Mouse (Mus musculus) Patski (cell line): ENCODE measurements around the gene Elmo1. TPM values are rescaled to one million over a fixed set of nuclear protein-coding genes. Genes with fewer than 3 reads are reported as not detected.

Experiments used
- ATAC-seq: fragments of 100-300 bp; one replicate; pipeline ENCODE4 v1.8.0; 2021
- CTCF ChIA-PET: fragments of 350-600 bp; sonication (Branson Sonifier 250); formaldehyde crosslinking; loops from one replicate; lab custom pipeline; 2022; ENCODE audit warnings: inconsistent platforms; lab: Charles Lee
- POLR2A ChIA-PET: fragments of 350-600 bp; sonication (Branson Sonifier 250); formaldehyde crosslinking; loops from one replicate; lab custom pipeline; 2022; ENCODE audit warnings: antibody characterized with exemption, inconsistent platforms; lab: Charles Lee
- DNase-seq: peaks from one replicate; pipeline ENCODE4 v3.0.0-alpha.2; 2011; ENCODE audit warnings: low read depth, low spot score
- H3K27me3 ChIP-seq: fragments of 371-371 bp; one replicate; pipeline ENCODE4 v1.5.1; 2021
- CTCF ChIP-seq: fragments of 100-300 bp; IDR thresholded peaks from one replicate; pipeline ENCODE4 v1.5.1; 2021
- in situ Hi-C: fragments of 300-500 bp; cut with MboI; formaldehyde crosslinking; loops from 3 replicates; pipeline ENCODE4 v1.11.1; 2018; ENCODE audit warnings: low pct_unique_long_range_greater_than_20kb, mixed read lengths
- polyA plus RNA-seq: library from polyadenylated mRNA; unstranded; gene quantifications from one replicate; pipeline ENCODE4 v1.2.3, GENCODE M21; 2021

Elmo1 gene
- polyA plus RNA-seq, 1 experiment from 2014 or later, result 0.08 TPM

- DNase-seq, result no peak
- H3K27me3 ChIP-seq, result no peaks in the 10 kb centered on the region
- no peak for ATAC-seq
- no peak for TF ChIP-seq CTCF
- ChIA-PET POLR2A (no interaction called here), CTCF (interaction anchor here (1.1 to 1.7 kb wide), 2 partner anchors 10 to 170 kb away, joined by 3 read pairs; no protein-coding TSS in a partner anchor)
- in situ Hi-C loops, result loop anchor here (25.0 kb wide), 2 partner anchors 736 to 961 kb away; no protein-coding TSS in a partner anchor
Observed at GRCm38 (mm10) chr13:20301760-20302159, 211.4 kb downstream of the Elmo1 start.

- H3K27me3 ChIP-seq, result no peaks in the 10 kb centered on the region
- ATAC-seq, result no peak
- ChIA-PET POLR2A (no interaction called here), CTCF (no interaction called here)
- in situ Hi-C loops, result loop anchor here (25.0 kb wide), 2 partner anchors 732 to 957 kb away; no protein-coding TSS in a partner anchor
- no peak for TF ChIP-seq CTCF
- no peak for DNase-seq
Observed at GRCm38 (mm10) chr13:20305621-20306020, 215.2 kb downstream of the Elmo1 start.

- TF ChIP-seq CTCF, result no peak
- ChIA-PET CTCF (no interaction called here), POLR2A (no interaction called here)
- no peak for ATAC-seq
- DNase-seq, result no peak
- in situ Hi-C loops, result loop anchor here (25.0 kb wide), 2 partner anchors 731 to 956 kb away; no protein-coding TSS in a partner anchor
- H3K27me3 ChIP-seq, result peaks cover 3% of the 10 kb centered on the region
Observed at GRCm38 (mm10) chr13:20306180-20307177, 216.1 kb downstream of the Elmo1 start.

DNA sequence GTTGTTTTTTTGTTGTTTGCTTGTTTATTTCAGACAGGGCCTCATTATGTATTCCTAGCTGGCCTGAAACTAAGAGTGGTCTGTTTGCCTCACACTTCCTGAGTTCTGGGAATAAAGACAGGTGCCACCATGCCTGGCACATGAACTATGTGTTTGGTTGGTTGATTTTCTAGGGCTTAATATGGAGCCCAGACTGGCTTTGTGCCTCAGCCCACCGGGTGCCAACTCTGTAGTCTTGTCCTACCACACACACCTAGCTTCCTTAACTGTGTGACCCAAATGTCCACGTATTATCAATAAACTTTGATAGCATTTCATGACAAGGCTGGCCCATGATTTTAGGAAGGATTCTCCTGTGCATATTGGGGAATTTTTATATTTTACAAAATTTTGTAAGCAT is 217.0 kb downstream of the Elmo1 start:
- peaks cover 3% of the 10 kb centered on the region for H3K27me3 ChIP-seq
- no peak for TF ChIP-seq CTCF
- in situ Hi-C loops, result loop anchor here (25.0 kb wide), 2 partner anchors 730 to 955 kb away; no protein-coding TSS in a partner anchor
- POLR2A ChIA-PET, result no interaction called here
- CTCF ChIA-PET, result no interaction called here
- ATAC-seq (no peak), DNase-seq (no peak)

DNA sequence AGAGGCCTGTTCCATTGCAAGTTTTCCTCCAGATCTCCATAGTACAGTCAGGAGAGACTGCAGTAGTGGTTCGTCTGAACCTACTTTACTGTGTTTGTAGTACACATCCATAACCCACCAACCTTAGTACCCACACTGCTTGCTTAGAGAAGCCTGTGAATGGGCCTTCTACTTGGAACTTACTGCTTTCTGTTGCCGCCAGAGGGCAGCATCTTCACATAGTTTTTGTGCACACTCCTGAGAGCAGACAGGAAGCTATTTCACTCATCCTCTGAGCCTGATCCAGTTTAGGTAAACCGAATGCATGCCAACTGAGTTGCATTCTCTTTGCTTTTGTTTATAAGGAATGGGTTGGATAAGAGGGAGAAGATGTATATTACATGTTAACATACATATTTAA is 221.2 kb downstream of the Elmo1 start:
- ATAC-seq, result peak; percentile 54
- TF ChIP-seq CTCF, result peak; percentile 64
- CTCF ChIA-PET, result interaction anchor here (0.7 to 1.3 kb wide), 6 partner anchors 11 to 177 kb away, joined by 3 to 4 read pairs (median 3); no protein-coding TSS in a partner anchor
- in situ Hi-C loops, result loop anchor here (5.0 to 25.0 kb wide), 5 partner anchors 163 to 951 kb away; no protein-coding TSS in a partner anchor
- H3K27me3 ChIP-seq, result peaks cover 3% of the 10 kb centered on the region
- no peak for DNase-seq
- POLR2A ChIA-PET, result no interaction called here

DNA sequence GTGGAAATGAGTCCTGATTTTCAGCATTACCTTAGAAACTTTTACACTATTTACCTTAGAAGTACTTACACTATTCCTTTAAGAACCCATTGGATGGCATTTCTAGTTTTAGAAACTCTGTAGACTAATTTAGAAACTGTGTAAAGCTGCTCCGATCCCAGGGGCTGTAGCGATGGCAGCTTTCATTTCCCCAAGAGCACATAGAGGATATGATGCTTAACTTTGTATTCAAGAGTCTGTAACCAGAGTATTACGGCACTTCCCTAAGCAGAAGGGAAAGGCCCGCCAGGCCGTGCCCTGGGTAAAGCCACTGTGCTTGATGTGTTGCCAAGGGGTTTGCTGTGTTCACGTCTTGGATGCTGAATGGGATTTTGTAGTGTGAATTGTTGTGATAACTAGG is 222.9 kb downstream of the Elmo1 start:
- ATAC-seq (no peak), DNase-seq (no peak)
- peaks cover 3% of the 10 kb centered on the region for H3K27me3 ChIP-seq
- ChIA-PET POLR2A (no interaction called here), CTCF (no interaction called here)
- TF ChIP-seq CTCF, result no peak
- in situ Hi-C loops, result loop anchor here (5.0 to 25.0 kb wide), 5 partner anchors 161 to 949 kb away; no protein-coding TSS in a partner anchor

GRCm38 (mm10) chr13:20316139-20316538 is 225.7 kb downstream of the Elmo1 start:
- POLR2A ChIA-PET, result no interaction called here
- in situ Hi-C loops, result loop anchor here (10.0 to 25.0 kb wide), 4 partner anchors 159 to 946 kb away; no protein-coding TSS in a partner anchor
- ATAC-seq (no peak), DNase-seq (no peak)
- TF ChIP-seq CTCF, result no peak
- H3K27me3 ChIP-seq, result peaks cover under 1% of the 10 kb centered on the region
- CTCF ChIA-PET, result no interaction called here

DNA sequence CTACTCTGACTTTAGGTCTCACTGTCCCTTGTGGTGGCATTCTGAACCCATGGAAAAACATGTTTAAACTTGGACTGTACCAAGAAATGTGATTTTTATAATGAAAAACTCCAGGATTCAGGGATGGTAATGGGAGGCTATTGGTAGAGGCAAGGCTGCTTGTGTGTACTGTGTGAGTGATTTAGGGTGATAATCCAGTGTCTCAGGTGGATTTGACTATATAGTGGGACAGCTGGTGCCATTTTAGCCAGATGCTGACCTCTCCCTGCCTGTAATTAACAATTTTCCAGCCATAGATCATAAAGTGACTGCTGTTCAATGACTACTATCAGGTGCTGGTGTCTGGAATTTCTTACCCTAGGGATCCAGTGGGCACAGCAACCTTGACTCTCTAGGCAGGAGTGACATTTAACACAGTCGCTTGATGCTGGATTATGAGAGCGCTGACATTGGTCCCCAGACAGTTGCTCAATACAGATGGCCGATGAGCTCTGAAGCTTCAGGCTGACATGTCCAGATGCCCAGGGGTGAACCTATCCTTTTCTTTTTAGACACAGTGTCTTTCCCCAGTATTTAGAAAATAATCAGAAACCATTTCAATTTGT is 228.3 kb downstream of the Elmo1 start:
- no peak for DNase-seq
- no peak for TF ChIP-seq CTCF
- H3K27me3 ChIP-seq, result no peaks in the 10 kb centered on the region
- no peak for ATAC-seq
- POLR2A ChIA-PET, result no interaction called here
- in situ Hi-C loops, result loop anchor here (10.0 to 25.0 kb wide), 4 partner anchors 156 to 944 kb away; no protein-coding TSS in a partner anchor
- CTCF ChIA-PET, result no interaction called here

GRCm38 (mm10) chr13:20320232-20320631 is 229.8 kb downstream of the Elmo1 start:
- CTCF ChIA-PET, result interaction anchor here (1.5 kb wide), 1 partner anchor 8 kb away, joined by 6 read pairs; no protein-coding TSS in a partner anchor
- no peak for TF ChIP-seq CTCF
- DNase-seq (no peak), ATAC-seq (no peak)
- H3K27me3 ChIP-seq, result no peaks in the 10 kb centered on the region
- POLR2A ChIA-PET, result no interaction called here
- in situ Hi-C loops, result loop anchor here (25.0 kb wide), 2 partner anchors 717 to 942 kb away; no protein-coding TSS in a partner anchor

DNA sequence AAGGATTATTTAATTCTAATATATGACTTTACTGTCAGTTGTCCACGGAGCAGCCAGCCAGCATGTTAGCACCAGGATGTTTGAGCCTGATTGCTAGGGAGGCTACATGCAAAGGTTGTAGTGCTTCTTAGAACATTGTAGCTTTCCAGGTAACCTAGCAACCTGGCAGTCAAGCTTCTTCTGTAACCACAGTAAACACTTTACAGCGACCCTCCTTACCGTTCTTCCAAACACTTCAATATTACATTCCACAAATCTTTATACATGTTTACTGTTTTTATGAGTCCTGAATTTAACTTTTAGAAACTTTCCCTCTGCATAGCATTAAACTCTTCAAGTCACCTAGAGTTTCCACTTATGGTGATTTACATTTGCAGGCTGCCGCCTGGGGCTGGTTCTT is 233.1 kb downstream of the Elmo1 start:
- POLR2A ChIA-PET, result no interaction called here
- H3K27me3 ChIP-seq, result no peaks in the 10 kb centered on the region
- CTCF ChIA-PET, result no interaction called here
- in situ Hi-C loops, result loop anchor here (25.0 kb wide), 2 partner anchors 714 to 939 kb away; no protein-coding TSS in a partner anchor
- DNase-seq, result no peak
- TF ChIP-seq CTCF, result no peak
- ATAC-seq, result no peak
